Mouse (Mus musculus) midbrain, embryonic 15.5 days (tissue): ENCODE results near the gene Wdfy4. TPM values are rescaled to one million over a fixed set of nuclear protein-coding genes. Genes with fewer than 3 reads are reported as not detected.

Experiments used
- ATAC-seq: fragments of 200-750 bp; cut with Nextera tagmentation; replicated peaks from 2 replicates; pipeline ENCODE4 v1.8.0; 2017; ENCODE audit warnings: moderate TSS enrichment
- H3K27ac ChIP-seq: fragments of 300-500 bp; sonication (generic); 2 replicates; pipeline ENCODE4 v1.5.1; 2015; ENCODE audit warnings: mild to moderate bottlenecking, inconsistent platforms
- H3K27me3 ChIP-seq: fragments of 300-500 bp; sonication (generic); replicated peaks from 2 replicates; pipeline ENCODE4 v1.6.1; 2015; ENCODE audit warnings: inconsistent platforms
- H3K36me3 ChIP-seq: fragments of 300-500 bp; sonication (generic); replicated peaks from 2 replicates; pipeline ENCODE4 v1.6.1; 2015; ENCODE audit warnings: inconsistent platforms
- H3K4me1 ChIP-seq: fragments of 300-500 bp; sonication (generic); 2 replicates; pipeline ENCODE4 v1.6.1; 2015; ENCODE audit warnings: inconsistent platforms
- H3K4me2 ChIP-seq: fragments of 300-500 bp; sonication (generic); 2 replicates; pipeline ENCODE4 v1.6.1; 2015; ENCODE audit warnings: inconsistent platforms, mild to moderate bottlenecking, moderate library complexity
- H3K4me3 ChIP-seq: fragments of 300-500 bp; sonication (generic); 2 replicates; pipeline ENCODE4 v1.5.1; 2015; ENCODE audit warnings: mild to moderate bottlenecking, inconsistent platforms
- H3K9ac ChIP-seq: fragments of 300-500 bp; sonication (generic); 2 replicates; pipeline ENCODE4 v1.6.1; 2015; ENCODE audit warnings: mild to moderate bottlenecking, inconsistent platforms
- H3K9me3 ChIP-seq: fragments of 300-500 bp; sonication (generic); 2 replicates; pipeline ENCODE4 v1.6.1; 2016; ENCODE audit warnings: inconsistent platforms
- WGBS: fragments of 180-500 bp; shearing (Covaris S2); methylation state at CpG from one replicate; pipeline ENCODE4 v1.1.7; 2015; ENCODE audit warnings: mixed read lengths; 5-methylcytosine and 5-hydroxymethylcytosine counted together
- polyA plus RNA-seq: library from polyadenylated mRNA; unstranded; fragments of >200 nt; fragmentation: Nextera tagmentation; extraction: Ambion mirVana; gene quantifications from 2 replicates; pipeline ENCODE4 v1.2.1, GENCODE M21; 2015

Wdfy4 gene
- polyA plus RNA-seq, 1 experiment from 2014 or later: 0.30 TPM

DNA sequence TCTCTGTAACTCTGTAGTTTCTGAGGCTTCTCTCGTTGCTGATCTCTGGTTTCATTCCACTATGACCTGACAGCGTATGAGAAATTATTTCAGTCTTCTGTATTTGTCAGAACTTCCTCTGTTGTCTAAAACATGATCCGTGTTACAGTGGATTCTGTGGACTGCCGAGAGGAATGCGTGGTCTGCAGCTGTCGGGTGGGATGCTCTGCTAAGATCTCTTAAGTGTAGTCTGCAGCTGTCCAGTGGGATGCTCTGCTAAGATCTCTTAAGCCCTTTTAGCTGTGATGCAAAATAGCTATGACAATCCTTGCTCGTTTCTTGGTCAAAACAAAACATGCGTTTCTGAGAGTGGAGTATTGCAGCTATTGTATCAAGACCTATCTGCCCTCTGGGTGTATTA lies 25.5 kb upstream of the Wdfy4 start:
- H3K27me3 ChIP-seq: 0 out of 2 replicates have a peak, but pooled peaks cover 6% of the 10 kb centered on the region
- 78% methylated on average over 8 of the region's 8 CpGs for WGBS
- no peak for ATAC-seq

GRCm38 (mm10) chr14:33208331-33208730 lies 23.0 kb upstream of the Wdfy4 start:
- H3K9ac ChIP-seq: no peak overlapping the region
- H3K4me1 ChIP-seq: no peaks in the 10 kb centered on the region; the same call in none of the 2 replicates
- ATAC-seq: no peak
- 0 out of 2 replicates have a peak, but pooled peaks cover 6% of the 10 kb centered on the region for H3K27me3 ChIP-seq
- no peak overlapping the region for H3K4me2 ChIP-seq
- WGBS: 52% methylated on average over 5 of the region's 5 CpGs
- no peaks in the 10 kb centered on the region for H3K36me3 ChIP-seq
- no peaks in the 10 kb centered on the region for H3K9me3 ChIP-seq
- no peak overlapping the region for H3K27ac ChIP-seq
- H3K4me3 ChIP-seq: no peak overlapping the region

More for the DNA sequence above, 25.5 kb upstream of the Wdfy4 start:
- H3K4me2 ChIP-seq: no peak overlapping the region
- H3K9ac ChIP-seq: no peak overlapping the region
- peaks cover 7% of the 10 kb centered on the region for H3K4me1 ChIP-seq
- no peak overlapping the region for H3K4me3 ChIP-seq
- no peaks in the 10 kb centered on the region for H3K9me3 ChIP-seq
- H3K27ac ChIP-seq: no peak overlapping the region
- no peaks in the 10 kb centered on the region for H3K36me3 ChIP-seq

DNA sequence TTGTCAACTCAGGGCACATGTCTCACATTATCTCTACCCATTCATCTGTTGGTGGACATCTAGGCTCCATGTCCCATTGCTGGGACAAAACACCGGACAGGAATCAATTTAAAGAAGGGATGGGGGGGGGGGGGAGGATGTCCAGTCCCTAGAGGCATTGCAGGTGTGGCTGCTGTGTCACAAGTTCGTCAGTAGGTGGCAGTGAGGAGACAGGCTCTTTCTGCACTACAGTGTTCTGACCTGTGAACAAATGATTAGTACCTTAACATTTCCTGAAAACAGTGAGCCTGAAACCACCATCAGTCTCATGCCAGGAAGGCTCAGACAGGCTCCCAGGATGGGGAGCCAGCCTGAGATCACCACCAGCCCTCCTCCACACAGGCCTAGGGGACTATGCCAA lies 21.7 kb upstream of the Wdfy4 start:
- no peaks in the 10 kb centered on the region for H3K27me3 ChIP-seq
- no peak overlapping the region for H3K4me2 ChIP-seq
- H3K36me3 ChIP-seq: no peaks in the 10 kb centered on the region
- ATAC-seq: no peak
- whole genome bisulfite sequencing: 18% methylated on average over 2 of the region's 2 CpGs
- H3K27ac ChIP-seq: no peak overlapping the region
- H3K9ac ChIP-seq: no peak overlapping the region
- H3K4me1 ChIP-seq: no peaks in the 10 kb centered on the region; the same call in none of the 2 replicates
- H3K9me3 ChIP-seq: no peaks in the 10 kb centered on the region
- no peak overlapping the region for H3K4me3 ChIP-seq

DNA sequence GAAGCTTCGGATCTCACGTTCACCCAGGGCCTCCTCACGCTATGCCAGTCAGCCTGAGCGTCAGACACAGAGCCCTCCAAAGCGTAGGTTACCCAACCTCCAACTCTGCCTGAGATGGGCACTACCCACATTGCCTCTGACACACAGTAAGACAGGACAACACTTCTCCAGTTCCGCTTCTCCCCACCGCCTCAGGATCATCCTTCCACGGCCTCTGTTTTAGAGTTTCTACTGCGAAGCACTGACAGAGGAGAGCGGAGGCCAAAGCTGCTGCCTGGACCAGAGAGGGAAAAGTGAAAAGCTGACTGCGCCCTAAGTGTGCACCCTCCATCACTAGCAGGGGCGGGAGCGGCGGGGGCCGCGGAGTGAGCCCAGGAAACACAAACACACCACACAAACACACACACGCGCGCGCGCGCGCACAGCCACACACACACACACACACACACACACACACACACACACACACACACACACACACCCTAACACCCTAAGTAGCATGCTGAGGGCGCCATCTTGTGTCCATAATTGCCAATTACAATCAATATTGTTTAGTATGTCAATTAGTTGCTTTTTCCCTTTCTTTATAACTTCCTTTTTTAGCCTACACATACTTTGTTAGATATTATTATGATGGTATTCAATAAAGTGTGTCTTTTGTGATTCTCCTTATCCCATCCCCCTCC lies 20.1 kb upstream of the Wdfy4 start:
- no peaks in the 10 kb centered on the region for H3K27me3 ChIP-seq
- 0 out of 2 replicates have a peak overlapping the region, but pooled peaks have one; percentile 8 for H3K9ac ChIP-seq
- 42% methylated on average over 22 of the region's 24 CpGs for WGBS

DNA sequence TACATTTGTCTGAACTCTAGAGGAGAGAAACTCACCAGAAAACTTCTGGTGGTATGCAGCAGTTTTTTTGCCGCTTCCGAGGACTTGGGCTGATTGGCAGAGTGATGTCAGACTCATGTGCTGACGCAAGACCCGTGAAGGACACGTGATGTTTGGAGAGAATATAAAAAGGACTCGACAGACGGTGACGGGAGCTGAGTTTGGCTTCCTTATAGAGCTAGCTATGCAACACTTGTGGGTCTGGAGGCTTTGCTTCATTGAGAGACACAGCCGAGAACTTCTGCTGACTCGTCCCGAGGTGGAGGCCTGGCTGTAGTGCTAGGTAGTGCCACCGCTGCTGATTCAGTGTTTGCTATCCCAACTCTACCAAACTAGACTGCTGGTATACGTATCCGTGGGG lies 18.5 kb upstream of the Wdfy4 start:
- Histone ChIP-seq H3K27ac (no peak overlapping the region), H3K36me3 (no peaks in the 10 kb centered on the region), H3K4me3 (no peak overlapping the region), H3K9me3 (no peaks in the 10 kb centered on the region), H3K9ac (no peak overlapping the region), H3K4me1 (no peaks in the 10 kb centered on the region; the same call in none of the 2 replicates), H3K4me2 (no peak overlapping the region), H3K27me3 (no peaks in the 10 kb centered on the region)
- WGBS: 88% methylated on average over 14 of the region's 14 CpGs
- no peak for ATAC-seq

More for the DNA sequence above, 20.1 kb upstream of the Wdfy4 start:
- H3K27ac ChIP-seq: no peak overlapping the region
- H3K36me3 ChIP-seq: no peaks in the 10 kb centered on the region
- H3K4me3 ChIP-seq: peak overlapping the region; percentile 25
- peak overlapping the region; percentile 55 for H3K4me2 ChIP-seq
- H3K4me1 ChIP-seq: no peaks in the 10 kb centered on the region; the same call in none of the 2 replicates
- H3K9me3 ChIP-seq: no peaks in the 10 kb centered on the region
- 0 out of 2 replicates have a peak, but pooled peaks have one; percentile 52 for ATAC-seq

- Histone ChIP-seq H3K27ac (no peak overlapping the region), H3K9ac (no peak overlapping the region), H3K4me2 (no peak overlapping the region), H3K4me1 (no peaks in the 10 kb centered on the region; the same call in none of the 2 replicates), H3K9me3 (no peaks in the 10 kb centered on the region), H3K36me3 (no peaks in the 10 kb centered on the region), H3K4me3 (no peak overlapping the region), H3K27me3 (no peaks in the 10 kb centered on the region)
- ATAC-seq: no peak
- WGBS: 78% methylated on average over 6 of the region's 6 CpGs
These were observed 17.6 kb upstream of the Wdfy4 start for GRCm38 (mm10) chr14:33202885-33203284.

- Histone ChIP-seq H3K4me1 (no peaks in the 10 kb centered on the region; the same call in none of the 2 replicates), H3K4me3 (no peak overlapping the region), H3K4me2 (no peak overlapping the region), H3K27me3 (no peaks in the 10 kb centered on the region), H3K9ac (no peak overlapping the region), H3K36me3 (no peaks in the 10 kb centered on the region), H3K27ac (no peak overlapping the region), H3K9me3 (no peaks in the 10 kb centered on the region)
- 78% methylated on average over 4 of the region's 4 CpGs for WGBS
- ATAC-seq: no peak
These were observed 16.9 kb upstream of the Wdfy4 start for GRCm38 (mm10) chr14:33202161-33202560.

- Histone ChIP-seq H3K9ac (no peak overlapping the region), H3K4me1 (no peaks in the 10 kb centered on the region), H3K4me2 (no peak overlapping the region)
These were observed 8.9 kb upstream of the Wdfy4 start for GRCm38 (mm10) chr14:33194241-33194640.

DNA sequence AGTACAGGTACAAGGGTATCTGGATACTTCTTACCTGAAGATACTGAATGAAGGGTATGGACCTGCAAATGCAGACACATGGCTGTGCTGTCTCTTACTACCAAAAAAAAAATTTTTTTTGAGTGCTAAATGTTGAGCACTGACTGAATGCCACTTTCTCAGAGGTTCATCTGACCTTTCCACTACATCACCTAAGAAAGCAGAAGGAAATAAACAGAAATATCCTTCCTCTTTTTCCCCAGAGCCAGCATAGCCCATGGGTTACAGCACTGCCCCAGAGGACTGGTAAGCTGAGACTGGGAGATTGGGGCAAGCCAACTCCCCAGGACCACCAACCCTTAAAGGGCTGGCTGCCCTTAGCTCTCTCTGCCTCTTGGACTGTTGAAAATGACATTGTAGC lies 8.5 kb upstream of the Wdfy4 start:
- Histone ChIP-seq H3K27ac (no peak overlapping the region), H3K27me3 (no peaks in the 10 kb centered on the region), H3K4me2 (no peak overlapping the region), H3K4me3 (no peak overlapping the region), H3K9ac (no peak overlapping the region), H3K36me3 (no peaks in the 10 kb centered on the region), H3K4me1 (no peaks in the 10 kb centered on the region), H3K9me3 (no peaks in the 10 kb centered on the region)
- ATAC-seq: no peak

More at GRCm38 (mm10) chr14:33194241-33194640, 8.9 kb upstream of the Wdfy4 start:
- no peaks in the 10 kb centered on the region for H3K27me3 ChIP-seq
- WGBS: 78% methylated on average over 3 of the region's 3 CpGs
- H3K4me3 ChIP-seq: no peak overlapping the region
- H3K36me3 ChIP-seq: no peaks in the 10 kb centered on the region
- ATAC-seq: no peak
- no peak overlapping the region for H3K27ac ChIP-seq
- no peaks in the 10 kb centered on the region for H3K9me3 ChIP-seq

GRCm38 (mm10) chr14:33190646-33191045 lies 5.3 kb upstream of the Wdfy4 start:
- H3K9ac ChIP-seq: no peak overlapping the region
- no peak overlapping the region for H3K4me2 ChIP-seq
- H3K4me3 ChIP-seq: no peak overlapping the region
- H3K36me3 ChIP-seq: no peaks in the 10 kb centered on the region
- H3K9me3 ChIP-seq: no peaks in the 10 kb centered on the region
- no peaks in the 10 kb centered on the region for H3K4me1 ChIP-seq
- no peak overlapping the region for H3K27ac ChIP-seq
- no peaks in the 10 kb centered on the region for H3K27me3 ChIP-seq
- ATAC-seq: no peak
- WGBS: 78% methylated on average over 1 of the region's 1 CpGs

GRCm38 (mm10) chr14:33189849-33190423 lies 4.6 kb upstream of the Wdfy4 start:
- H3K27me3 ChIP-seq: no peaks in the 10 kb centered on the region
- no peak overlapping the region for H3K27ac ChIP-seq
- no peaks in the 10 kb centered on the region for H3K4me1 ChIP-seq
- no peak overlapping the region for H3K9ac ChIP-seq
- no peak for ATAC-seq
- no peaks in the 10 kb centered on the region for H3K36me3 ChIP-seq
- no peaks in the 10 kb centered on the region for H3K9me3 ChIP-seq
- no peak overlapping the region for H3K4me2 ChIP-seq
- 94% methylated on average over 21 of the region's 21 CpGs for WGBS
- no peak overlapping the region for H3K4me3 ChIP-seq

DNA sequence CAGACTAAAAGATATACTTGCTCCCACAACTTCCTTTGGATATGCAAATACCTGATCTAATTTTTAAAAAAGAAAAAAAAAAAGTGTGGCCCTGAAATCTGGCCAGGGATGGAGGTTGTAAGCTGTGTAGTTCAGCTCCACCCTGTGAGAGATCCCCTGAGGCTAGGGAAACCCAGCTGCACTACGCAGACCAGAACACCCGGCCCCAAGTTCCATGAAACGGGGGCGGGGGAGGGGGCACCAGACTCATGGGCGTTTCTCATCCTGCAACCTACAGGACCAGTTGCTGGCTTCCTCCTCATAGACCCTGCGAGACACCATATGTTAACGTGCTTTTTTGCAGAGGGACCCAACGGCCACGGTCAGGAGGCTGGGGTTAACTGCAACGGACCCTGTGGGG lies 3.9 kb upstream of the Wdfy4 start:
- Histone ChIP-seq H3K4me2 (no peak overlapping the region), H3K27ac (no peak overlapping the region), H3K4me1 (no peaks in the 10 kb centered on the region), H3K9me3 (no peaks in the 10 kb centered on the region), H3K9ac (no peak overlapping the region), H3K4me3 (no peak overlapping the region), H3K27me3 (no peaks in the 10 kb centered on the region), H3K36me3 (no peaks in the 10 kb centered on the region)
- ATAC-seq: no peak
- 82% methylated on average over 10 of the region's 10 CpGs for WGBS

DNA sequence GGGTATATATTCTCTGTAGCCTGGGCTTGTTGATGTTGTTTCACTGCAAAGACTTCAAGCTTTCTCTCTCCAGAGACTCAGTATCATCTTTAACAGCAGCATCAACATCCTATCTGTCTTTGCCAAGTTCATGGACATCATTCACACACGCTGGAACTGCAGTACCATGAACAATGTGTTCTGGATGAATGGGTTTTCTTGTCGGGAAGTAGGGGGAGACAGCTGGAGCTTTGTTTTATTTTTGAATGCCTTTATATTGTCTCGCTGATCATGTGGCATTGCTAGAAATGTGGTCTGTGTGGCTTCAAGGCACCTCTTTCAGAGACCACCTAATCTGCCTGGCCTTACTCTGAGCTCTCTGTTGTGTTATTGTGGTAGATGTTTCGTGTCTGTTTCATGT lies 1.9 kb upstream of the Wdfy4 start:
- no peak overlapping the region for H3K4me3 ChIP-seq
- no peaks in the 10 kb centered on the region for H3K4me1 ChIP-seq
- no peak overlapping the region for H3K27ac ChIP-seq
- no peaks in the 10 kb centered on the region for H3K27me3 ChIP-seq
- no peaks in the 10 kb centered on the region for H3K9me3 ChIP-seq
- no peak for ATAC-seq
- H3K9ac ChIP-seq: no peak overlapping the region
- no peaks in the 10 kb centered on the region for H3K36me3 ChIP-seq
- no peak overlapping the region for H3K4me2 ChIP-seq
- 22% methylated on average over 4 of the region's 4 CpGs for WGBS
